ENCODE assay signal across 14 mouse cellular contexts in genomic region chr11:94054901-94055300, GRCm38 (mm10). TPM values are rescaled to one million over a fixed set of nuclear protein-coding genes. Genes with fewer than 3 reads are reported as not detected.
DNase-seq lines count a peak whose midpoint lies in the region; ATAC-seq and TF ChIP-seq lines count a peak whose summit lies in the region.
"Had no signal": no experiment of that assay in that cellular context is flagged by ENCODE, and none has a peak within 500 bp of the region (broad histone marks: within the 10 kb centered on the region; RNA-seq: fewer than 3 reads in every experiment).

No protein-coding gene starts in this region.

- no peak overlapping the region for H3K9ac ChIP-seq in hindbrain, embryonic 13.5 days
- H3K9ac ChIP-seq in neural tube, embryonic 13.5 days = no peak overlapping the region
- H3K9ac ChIP-seq: liver, embryonic 14.5 days had no signal

- no peak overlapping the region for H3K4me2 ChIP-seq in hindbrain, embryonic 13.5 days
- no peak overlapping the region for H3K4me2 ChIP-seq in neural tube, embryonic 13.5 days
- H3K4me2 ChIP-seq: heart, embryonic 11.5 days had no signal

- H3K27me3 ChIP-seq in hindbrain, embryonic 13.5 days = no peaks in the 10 kb centered on the region
- H3K27me3 ChIP-seq in neural tube, embryonic 13.5 days = no peaks in the 10 kb centered on the region

- H3K27ac ChIP-seq in left cerebral cortex, adult 2 months = peak overlapping the region; percentile 54
- peak overlapping the region; percentile 77 for H3K27ac ChIP-seq in hindbrain, embryonic 13.5 days
- peak overlapping the region; percentile 64 for H3K27ac ChIP-seq in neural tube, embryonic 13.5 days (replicated peaks)
- H3K27ac ChIP-seq: liver, embryonic 14.5 days had no signal

- peak; percentile 7 for DNase-seq in embryo, embryonic 11 days
- DNase-seq in embryo, embryonic 9.5 days (ENCODE audit: extremely low spot score) = no peak
- no peak for DNase-seq in left cerebral cortex, adult 2 months (ENCODE audit: extremely low spot score in 1 of 2, low spot score in 2 of 2)
- DNase-seq in left cerebral cortex, postnatal 36 days (ENCODE audit: low spot score in 2 of 2) = no peak
- DNase-seq in gastrocnemius, adult 8-10 months (ENCODE audit: low spot score in 2 of 2) = no peak
- no peak for DNase-seq in lung, adult 18-20 months
- DNase-seq: cerebellum, adult 11-12 months; gastrocnemius, postnatal 14 days; kidney, adult 2 months; lung, postnatal 14 days had no signal

- no peak for ATAC-seq in hindbrain, embryonic 13.5 days (ENCODE audit: low FRiP score)
- no peak for ATAC-seq in neural tube, embryonic 13.5 days (ENCODE audit: low read depth)

- TF ChIP-seq CTCF in left cerebral cortex, adult 2 months (IDR thresholded peaks at IDR 0.05) = no peak

- H3K36me3 ChIP-seq in hindbrain, embryonic 13.5 days = peaks cover 57% of the 10 kb centered on the region
- peaks cover 68% of the 10 kb centered on the region for H3K36me3 ChIP-seq in neural tube, embryonic 13.5 days

- H3K9me3 ChIP-seq in hindbrain, embryonic 13.5 days = no peaks in the 10 kb centered on the region
- no peaks in the 10 kb centered on the region for H3K9me3 ChIP-seq in neural tube, embryonic 13.5 days

- 62% methylated on average over 3 of the region's 3 CpGs for WGBS in hindbrain, embryonic 13.5 days
- 56% methylated on average over 3 of the region's 3 CpGs for WGBS in neural tube, embryonic 13.5 days

- no peak overlapping the region for H3K4me3 ChIP-seq in left cerebral cortex, adult 2 months
- H3K4me3 ChIP-seq in hindbrain, embryonic 13.5 days = no peak overlapping the region
- H3K4me3 ChIP-seq in neural tube, embryonic 13.5 days = no peak overlapping the region

- peaks cover 43% of the 10 kb centered on the region for H3K4me1 ChIP-seq in hindbrain, embryonic 13.5 days (replicated peaks)
- peaks cover 41% of the 10 kb centered on the region for H3K4me1 ChIP-seq in neural tube, embryonic 13.5 days (replicated peaks)

- intact Hi-C loops in left cerebral cortex, adult 2 months (cut with DNase I) = no loop called here
- intact Hi-C loops in left cerebral cortex, postnatal 36 days (cut with DNase I) = no loop called here

RNA-seq across cellular contexts. Expression of gene Spag9, which starts 59.0 kb away (rescaled TPM):
- total RNA-seq in left cerebral cortex, adult 2 months (2021) = 100 to 1,000 TPM; 289 to 291 TPM
- total RNA-seq in left cerebral cortex, postnatal 36 days (2021) = 100 to 1,000 TPM; 271 to 278 TPM
- polyA plus RNA-seq in hindbrain, embryonic 13.5 days (2015; fragmentation: Nextera tagmentation; extraction: Ambion mirVana) = 96.8 and 98.6 TPM in 2 replicates
- polyA plus RNA-seq in neural tube, embryonic 13.5 days (2015; fragmentation: Nextera tagmentation; extraction: Ambion mirVana) = 82.4 and 83.4 TPM in 2 replicates
- total RNA-seq in gastrocnemius, adult 8-10 months (2022) = 100 to 1,000 TPM; 142 to 167 (median 160) TPM
